Mouse (Mus musculus) mature B cell (primary cell): ENCODE results near the gene Olfr170.
"Not testable (repeated sequence)": the region's sequence is repeated elsewhere in the genome, so short reads cannot be mapped to it uniquely, and the experiment has no call there.

Experiments used
- in situ Hi-C: fragments of 300-500 bp; cut with MboI; formaldehyde crosslinking; loops from 2 replicates; pipeline ENCODE4 v1.14.3; 2019

Olfr170 gene

DNA sequence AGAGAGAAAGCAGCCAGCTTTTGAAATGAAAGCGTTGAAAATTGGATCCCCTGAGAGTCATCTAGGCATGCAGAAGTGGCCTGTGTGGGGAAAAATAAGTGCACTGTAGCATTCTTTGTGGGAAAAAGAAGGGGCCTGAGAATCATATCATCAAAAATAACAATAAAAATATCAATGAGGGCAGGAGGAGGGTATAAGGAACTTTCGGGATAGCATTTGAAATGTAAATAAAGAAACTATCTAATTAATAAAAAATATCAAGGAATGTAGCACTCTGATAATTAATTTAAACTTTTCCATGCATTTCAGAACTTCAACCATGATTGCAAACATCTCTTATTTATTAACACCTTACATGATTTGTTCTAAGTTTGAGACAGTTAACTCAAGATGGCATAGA, at the start of gene Olfr170:
TSS of gene Olfr170 (minus strand) at position 101 of the 400 bp plus-strand sequence.
- in situ Hi-C loops = not testable (repeated sequence)

DNA sequence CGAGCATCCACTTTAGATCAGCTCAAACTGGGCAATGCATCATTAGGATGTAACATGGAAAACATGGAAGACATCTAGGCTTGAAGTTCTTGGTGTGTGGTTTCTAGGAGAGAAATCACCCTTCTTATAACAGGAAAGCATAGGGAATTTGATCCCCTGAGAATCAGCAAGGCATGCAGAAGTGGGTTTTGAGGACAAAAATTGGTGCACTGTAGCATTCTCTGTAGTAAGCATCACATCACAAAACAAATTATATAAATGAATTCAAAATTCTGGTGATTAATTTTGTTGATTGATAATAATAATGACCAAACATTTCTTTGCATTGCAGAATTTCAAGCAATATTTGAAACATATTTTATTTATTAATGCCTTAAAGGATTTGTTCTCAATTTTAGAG, 18.1 kb upstream of the Olfr170 start, which contains the start of gene Olfr171:
TSS of gene Olfr171 (minus strand) at position 101 of the 400 bp plus-strand sequence.
- in situ Hi-C loops = no loop called here

DNA sequence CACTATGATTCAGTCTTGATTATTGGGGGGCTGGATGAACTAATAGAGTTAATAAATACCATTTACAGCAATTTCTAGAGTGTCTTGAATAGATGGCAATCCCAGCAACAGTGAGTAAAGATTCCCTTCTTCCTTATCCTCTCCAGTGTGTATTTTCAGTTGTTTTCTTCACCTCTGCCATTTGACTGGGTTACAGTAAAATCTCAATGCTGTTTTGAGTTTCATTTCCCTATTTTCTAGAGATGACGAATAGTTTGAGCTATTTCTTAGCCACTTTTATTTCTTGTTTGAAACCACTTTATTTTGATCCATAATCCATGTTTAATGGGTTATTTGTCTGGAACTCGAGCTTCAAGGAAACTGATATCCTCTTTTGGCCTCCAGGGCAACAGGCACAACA, 8.5 kb downstream of the Olfr170 start:
- in situ Hi-C loops = no loop called here

DNA sequence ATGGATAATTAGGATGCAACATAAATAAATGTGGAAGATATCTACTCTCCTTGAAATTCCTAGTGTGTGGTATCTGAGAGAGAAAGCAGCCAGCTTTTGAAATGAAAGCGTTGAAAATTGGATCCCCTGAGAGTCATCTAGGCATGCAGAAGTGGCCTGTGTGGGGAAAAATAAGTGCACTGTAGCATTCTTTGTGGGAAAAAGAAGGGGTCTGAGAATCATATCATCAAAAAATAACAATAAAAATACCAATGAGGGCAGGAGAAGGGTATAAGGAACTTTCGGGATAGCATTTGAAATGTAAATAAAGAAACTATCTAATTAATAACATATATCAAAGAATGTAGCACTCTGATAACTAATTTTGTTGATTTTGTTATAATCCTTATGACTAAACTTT, 40.0 kb downstream of the Olfr170 start, which contains the start of gene Olfr169:
TSS of gene Olfr169 (minus strand) at position 101 of the 400 bp plus-strand sequence.
- in situ Hi-C loops = not testable (repeated sequence)
